In genomic region chr2:70642971-70643565, GRCm38 (mm10) we compare ENCODE assay signal across 12 mouse cellular contexts. TPM values are rescaled to one million over a fixed set of nuclear protein-coding genes. Genes with fewer than 3 reads are reported as not detected.
DNase-seq lines count a peak whose midpoint lies in the region; ATAC-seq and TF ChIP-seq lines count a peak whose summit lies in the region.
"Had no signal": no experiment of that assay in that cellular context is flagged by ENCODE, and none has a peak within 500 bp of the region (broad histone marks: within the 10 kb centered on the region; RNA-seq: fewer than 3 reads in every experiment).

No protein-coding gene starts in this region.

- WGBS in lung, postnatal 0 days, result 57% methylated on average over 16 of the region's 16 CpGs
- 34% methylated on average over 16 of the region's 16 CpGs for WGBS in hindbrain, embryonic 16.5 days
- 21% methylated on average over 16 of the region's 16 CpGs for WGBS in neural tube, embryonic 12.5 days

- ATAC-seq in lung, postnatal 0 days, result no peak
- no peak for ATAC-seq in hindbrain, embryonic 16.5 days
- ATAC-seq in neural tube, embryonic 12.5 days (ENCODE audit: low FRiP score, low read depth), result no peak

- H3K27me3 ChIP-seq in lung, postnatal 0 days (replicated peaks; ENCODE audit: insufficient read depth, low read length), result no peaks in the 10 kb centered on the region
- no peaks in the 10 kb centered on the region for H3K27me3 ChIP-seq in hindbrain, embryonic 16.5 days (replicated peaks; ENCODE audit: control insufficient read depth, insufficient read depth, low read length)
- no peaks in the 10 kb centered on the region for H3K27me3 ChIP-seq in neural tube, embryonic 12.5 days (replicated peaks)
- H3K27me3 ChIP-seq: CH12.LX; limb, embryonic 13.5 days had no signal

- H3K9ac ChIP-seq in lung, postnatal 0 days (replicated peaks; ENCODE audit: low read depth), result no peak overlapping the region
- no peak overlapping the region; the same call in 1 of the 2 replicates for H3K9ac ChIP-seq in hindbrain, embryonic 16.5 days (ENCODE audit: low read depth, low read length)
- H3K9ac ChIP-seq in neural tube, embryonic 12.5 days, result no peak overlapping the region
- H3K9ac ChIP-seq: limb, embryonic 13.5 days had no signal

- no peak overlapping the region for H3K4me2 ChIP-seq in lung, postnatal 0 days (replicated peaks; ENCODE audit: low read depth, low read length)
- 0 out of 2 replicates have a peak overlapping the region, but pooled peaks have one; percentile 10 for H3K4me2 ChIP-seq in hindbrain, embryonic 16.5 days (ENCODE audit: low read length)
- peak overlapping the region; percentile 9; the same call in 1 of the 2 replicates for H3K4me2 ChIP-seq in neural tube, embryonic 12.5 days (replicated peaks)
- H3K4me2 ChIP-seq: limb, embryonic 13.5 days had no signal

- no peaks in the 10 kb centered on the region for H3K9me3 ChIP-seq in lung, postnatal 0 days (ENCODE audit: low read length)
- no peaks in the 10 kb centered on the region for H3K9me3 ChIP-seq in hindbrain, embryonic 16.5 days (ENCODE audit: control insufficient read depth, low read length)
- H3K9me3 ChIP-seq in neural tube, embryonic 12.5 days, result no peaks in the 10 kb centered on the region
- H3K9me3 ChIP-seq: limb, embryonic 13.5 days had no signal

- TF ChIP-seq EP300 in lung, postnatal 0 days (IDR thresholded peaks at IDR 0.05), result no peak

- peak; percentile 24 to 37 for DNase-seq in heart, adult 18-20 months
- no peak for DNase-seq in heart, adult 8-10 months (ENCODE audit: low spot score)
- DNase-seq in lung, postnatal 25 days (ENCODE audit: low spot score), result peak; percentile 11
- DNase-seq in lung, postnatal 0 days (ENCODE audit: low spot score), result no peak
- DNase-seq in left cerebral cortex, adult 9 months (ENCODE audit: low spot score in 2 of 2), result no peak
- no peak for DNase-seq in testis, postnatal 14 days (ENCODE audit: low spot score)

- no peak for TF ChIP-seq CTCF in lung, postnatal 0 days (IDR thresholded peaks at IDR 0.05)

- no peaks in the 10 kb centered on the region for H3K4me1 ChIP-seq in lung, postnatal 0 days (ENCODE audit: insufficient read depth, low read depth, low read length)
- H3K4me1 ChIP-seq in hindbrain, embryonic 16.5 days (ENCODE audit: control insufficient read depth, insufficient read depth, low read depth, low read length), result peaks cover 9% of the 10 kb centered on the region
- H3K4me1 ChIP-seq in neural tube, embryonic 12.5 days, result peaks cover 15% of the 10 kb centered on the region

- no peaks in the 10 kb centered on the region for H3K36me3 ChIP-seq in lung, postnatal 0 days (ENCODE audit: insufficient read depth, low read length)
- no peaks in the 10 kb centered on the region for H3K36me3 ChIP-seq in hindbrain, embryonic 16.5 days (ENCODE audit: control insufficient read depth, insufficient read depth, low read length)
- no peaks in the 10 kb centered on the region for H3K36me3 ChIP-seq in neural tube, embryonic 12.5 days
- H3K36me3 ChIP-seq: limb, embryonic 13.5 days had no signal

- H3K27ac ChIP-seq in lung, postnatal 0 days (ENCODE audit: low read length), result no peak overlapping the region
- peak overlapping the region; percentile 44 for H3K27ac ChIP-seq in hindbrain, embryonic 16.5 days (ENCODE audit: low read depth, low read length)
- H3K27ac ChIP-seq in neural tube, embryonic 12.5 days, result 0 out of 2 replicates have a peak overlapping the region, but pooled peaks have one; percentile 42
- H3K27ac ChIP-seq: layer of hippocampus, adult 2 months; limb, embryonic 13.5 days had no signal

- H3K4me3 ChIP-seq in lung, postnatal 0 days (ENCODE audit: low read depth, low read length), result no peak overlapping the region
- no peak overlapping the region for H3K4me3 ChIP-seq in hindbrain, embryonic 16.5 days (ENCODE audit: low read length)
- H3K4me3 ChIP-seq in neural tube, embryonic 12.5 days, result no peak overlapping the region
- H3K4me3 ChIP-seq: layer of hippocampus, adult 2 months; limb, embryonic 13.5 days had no signal

RNA-seq across cellular contexts. Expression of gene Gorasp2, which starts 18.3 kb away (rescaled TPM):
- 10 to 100 TPM; 58.0 to 61.3 TPM for total RNA-seq in heart, adult 18-20 months (2021)
- total RNA-seq in heart, adult 8-10 months (2022), result 10 to 100 TPM; 61.3 to 66.8 (median 65.0) TPM
- polyA plus RNA-seq in lung, postnatal 0 days (2015; fragmentation: Nextera tagmentation; extraction: Ambion mirVana), result 122 and 133 TPM in 2 replicates
- polyA plus RNA-seq in hindbrain, embryonic 16.5 days (2015; fragmentation: Nextera tagmentation; extraction: Ambion mirVana), result 141 and 150 TPM in 2 replicates
- polyA plus RNA-seq in neural tube, embryonic 12.5 days (2016; fragmentation: Nextera tagmentation; extraction: Ambion mirVana), result 128 and 131 TPM in 2 replicates

RNA-seq across cellular contexts. Expression of gene Gm26558, which starts 18.8 kb away (rescaled TPM):
- total RNA-seq in heart, adult 18-20 months (2021), result not detected
- under 1 TPM in 2 of 4 experiments, not detected in 2; 0.31 to 0.38 TPM for total RNA-seq in heart, adult 8-10 months (2022)
- polyA plus RNA-seq in lung, postnatal 0 days (2015; fragmentation: Nextera tagmentation; extraction: Ambion mirVana), result 2.8 and 4.4 TPM in 2 replicates
- polyA plus RNA-seq in hindbrain, embryonic 16.5 days (2015; fragmentation: Nextera tagmentation; extraction: Ambion mirVana), result 3.3 TPM in 2 replicates
- 4.6 and 4.8 TPM in 2 replicates for polyA plus RNA-seq in neural tube, embryonic 12.5 days (2016; fragmentation: Nextera tagmentation; extraction: Ambion mirVana)
- total RNA-seq: layer of hippocampus, adult 2 months; megakaryocyte progenitor cell, adult 5-6 weeks had no signal

Comparison
In these comparisons a context has a peak if more than half of its experiments do, and no peak if none do; other contexts are left out.
1. DNase-seq: peak in heart, adult 18-20 months (2 of 2) and lung, postnatal 25 days (single experiment); none in heart, adult 8-10 months (single experiment), lung, postnatal 0 days (single experiment), left cerebral cortex, adult 9 months (0 of 2) and testis, postnatal 14 days (single experiment).